Mouse (Mus musculus) kidney, postnatal 0 days (tissue): Measurements from ENCODE around the gene Scnn1a. TPM values are rescaled to one million over a fixed set of nuclear protein-coding genes. Genes with fewer than 3 reads are reported as not detected.

Source experiments
- ATAC-seq: fragments of 200-750 bp; cut with Nextera tagmentation; replicated peaks from 2 replicates; pipeline ENCODE4 v1.8.0; 2017; ENCODE audit warnings: low read depth, moderate number of reproducible peaks, moderate TSS enrichment, moderate library complexity; ENCODE audit not compliant: low FRiP score
- DNase-seq: peaks from one replicate; pipeline ENCODE4 v3.0.0-alpha.2; 2016; ENCODE audit warnings: low spot score
- H3K27ac ChIP-seq: fragments of 300-500 bp; sonication (generic); 2 replicates; pipeline ENCODE4 v1.5.1; 2014; ENCODE audit warnings: mild to moderate bottlenecking
- H3K27me3 ChIP-seq: fragments of 300-500 bp; sonication (generic); 2 replicates; pipeline ENCODE4 v1.6.1; 2014; ENCODE audit warnings: low read length, mixed read lengths; ENCODE audit not compliant: insufficient read depth
- H3K36me3 ChIP-seq: fragments of 300-500 bp; sonication (generic); 2 replicates; pipeline ENCODE4 v1.6.1; 2014; ENCODE audit warnings: low read length, mixed read lengths; ENCODE audit not compliant: insufficient read depth
- H3K4me1 ChIP-seq: fragments of 300-500 bp; sonication (generic); replicated peaks from 2 replicates; pipeline ENCODE4 v1.6.1; 2014; ENCODE audit warnings: antibody characterized with exemption, low read length, mixed read lengths; ENCODE audit not compliant: insufficient read depth
- H3K4me2 ChIP-seq: fragments of 300-500 bp; sonication (generic); 2 replicates; pipeline ENCODE4 v1.6.1; 2014; ENCODE audit warnings: mild to moderate bottlenecking, low read length, moderate library complexity, mixed read lengths
- H3K4me3 ChIP-seq: fragments of 300-500 bp; sonication (generic); replicated peaks from 2 replicates; pipeline ENCODE4 v1.5.1; 2014; ENCODE audit warnings: low read depth, low read length
- H3K9ac ChIP-seq: fragments of 300-500 bp; sonication (generic); 2 replicates; pipeline ENCODE4 v1.6.1; 2014; ENCODE audit warnings: low read depth, low read length
- H3K9me3 ChIP-seq: fragments of 300-500 bp; sonication (generic); replicated peaks from 2 replicates; pipeline ENCODE4 v1.6.1; 2016; ENCODE audit warnings: low read length, inconsistent platforms, mixed read lengths
- CTCF ChIP-seq: IDR thresholded peaks from 2 replicates; pipeline ENCODE4 v1.5.1; 2016; ENCODE audit warnings: antibody characterized with exemption, low read depth, mild to moderate bottlenecking, moderate library complexity
- WGBS: fragments of 180-500 bp; shearing (Covaris S2); extraction: QIAGEN DNeasy Blood & Tissue Kit; methylation state at CpG from one replicate; pipeline ENCODE4 v1.1.7; 2014; 5-methylcytosine and 5-hydroxymethylcytosine counted together
- polyA plus RNA-seq: library from polyadenylated mRNA; unstranded; fragments of >200 nt; fragmentation: Nextera tagmentation; extraction: Ambion mirVana; gene quantifications from 2 replicates; pipeline ENCODE4 v1.2.1, GENCODE M21; 2015

The Scnn1a gene
- polyA plus RNA-seq, 1 experiment from 2014 or later: 19.9 TPM

GRCm38 (mm10) chr6:125380372-125381360 lies 60.2 kb downstream of the Scnn1a start, which contains the start of gene Plekhg6:
Gene Plekhg6 (minus strand): TSS chr6:125380793.
- Histone ChIP-seq H3K27me3 (no peaks in the 10 kb centered on the region), H3K4me2 (peak within 1 kb of the TSS; percentile 88), H3K4me1 (peaks cover 24% of the 10 kb centered on the region), H3K27ac (peak within 1 kb of the TSS; percentile 36; the same call in 1 of the 2 replicates), H3K4me3 (peak within 1 kb of the TSS; percentile 39), H3K9me3 (no peaks in the 10 kb centered on the region), H3K36me3 (no peaks in the 10 kb centered on the region), H3K9ac (peak within 1 kb of the TSS; percentile 60)
- ATAC-seq: peak; percentile 61; the same call in 1 of the 2 replicates
- DNase-seq: peak; percentile 54
- TF ChIP-seq CTCF: peak; percentile 36
- WGBS: 6% methylated on average over 39 of the region's 40 CpGs

- Histone ChIP-seq H3K4me2 (no peak overlapping the region), H3K9ac (no peak overlapping the region), H3K4me3 (no peak overlapping the region), H3K9me3 (no peaks in the 10 kb centered on the region), H3K4me1 (peaks cover 24% of the 10 kb centered on the region), H3K27me3 (no peaks in the 10 kb centered on the region), H3K27ac (no peak overlapping the region), H3K36me3 (no peaks in the 10 kb centered on the region)
- 33% methylated on average over 2 of the region's 2 CpGs for WGBS
- TF ChIP-seq CTCF: no peak
- peak; percentile 63 for DNase-seq
- ATAC-seq: no peak
These were observed 61.6 kb downstream of the Scnn1a start for GRCm38 (mm10) chr6:125382024-125382423.

GRCm38 (mm10) chr6:125385066-125385974 lies 64.9 kb downstream of the Scnn1a start:
- Histone ChIP-seq H3K4me1 (peaks cover 2% of the 10 kb centered on the region), H3K4me3 (no peak overlapping the region), H3K9me3 (no peaks in the 10 kb centered on the region), H3K9ac (no peak overlapping the region), H3K36me3 (no peaks in the 10 kb centered on the region), H3K27me3 (no peaks in the 10 kb centered on the region), H3K4me2 (no peak overlapping the region), H3K27ac (no peak overlapping the region)
- DNase-seq (peak; percentile 53), ATAC-seq (no peak)
- TF ChIP-seq CTCF: peak; percentile 66
- 65% methylated on average over 11 of the region's 11 CpGs for WGBS

GRCm38 (mm10) chr6:125386080-125386479 lies 65.6 kb downstream of the Scnn1a start:
- no peaks in the 10 kb centered on the region; the same call in 1 of the 2 replicates for H3K4me1 ChIP-seq
- H3K4me2 ChIP-seq: no peak overlapping the region
- no peak for TF ChIP-seq CTCF
- H3K36me3 ChIP-seq: no peaks in the 10 kb centered on the region
- WGBS: 59% methylated on average over 6 of the region's 6 CpGs
- no peak overlapping the region for H3K4me3 ChIP-seq
- DNase-seq (no peak), ATAC-seq (no peak)
- no peak overlapping the region for H3K27ac ChIP-seq
- no peaks in the 10 kb centered on the region for H3K9me3 ChIP-seq
- no peaks in the 10 kb centered on the region for H3K27me3 ChIP-seq
- H3K9ac ChIP-seq: no peak overlapping the region

- Histone ChIP-seq H3K4me2 (no peak overlapping the region), H3K4me1 (no peaks in the 10 kb centered on the region), H3K9me3 (no peaks in the 10 kb centered on the region), H3K36me3 (no peaks in the 10 kb centered on the region), H3K27ac (no peak overlapping the region), H3K9ac (no peak overlapping the region), H3K27me3 (no peaks in the 10 kb centered on the region), H3K4me3 (no peak overlapping the region)
- DNase-seq: no peak
- ATAC-seq: no peak
- TF ChIP-seq CTCF: no peak
- WGBS: 86% methylated on average over 5 of the region's 5 CpGs
These were observed 69.4 kb downstream of the Scnn1a start for GRCm38 (mm10) chr6:125389853-125390252.

Other genes with a start within 250 kb of the Scnn1a start
- gene Chd4, start 224.7 kb upstream of the Scnn1a start, polyA plus RNA-seq: 60.7 and 64.2 TPM in 2 replicates
- 41.1 and 43.2 TPM in 2 replicates for gene Nop2, start 188.8 kb upstream of the Scnn1a start, polyA plus RNA-seq
- 8.1 and 8.7 TPM in 2 replicates for gene Iffo1, start 175.4 kb upstream of the Scnn1a start, polyA plus RNA-seq
- 1,529 and 1,548 TPM in 2 replicates for gene Gapdh, start 154.2 kb upstream of the Scnn1a start, polyA plus RNA-seq
- 43.8 and 48.0 TPM in 2 replicates for gene Ncapd2, start 129.0 kb upstream of the Scnn1a start, polyA plus RNA-seq
- gene Mrpl51, start 128.9 kb upstream of the Scnn1a start, polyA plus RNA-seq: 275 and 288 TPM in 2 replicates
- gene Vamp1, start 105.1 kb upstream of the Scnn1a start, polyA plus RNA-seq: 4.0 and 4.4 TPM in 2 replicates
- 6.3 and 7.2 TPM in 2 replicates for gene Tapbpl, start 88.8 kb upstream of the Scnn1a start, polyA plus RNA-seq
- gene Cd27, start 83.6 kb upstream of the Scnn1a start, polyA plus RNA-seq: 0.93 and 1.2 TPM in 2 replicates
- gene Tuba3a, start 34.6 kb upstream of the Scnn1a start, polyA plus RNA-seq: 0.17 TPM in 1 of 2 replicates, not detected in the other
- 69.8 and 71.6 TPM in 2 replicates for gene Ltbr, start 6.8 kb upstream of the Scnn1a start, polyA plus RNA-seq
- gene Tnfrsf1a, start 28.7 kb downstream of the Scnn1a start, polyA plus RNA-seq: 77.9 and 80.4 TPM in 2 replicates
- gene Plekhg6, start 60.1 kb downstream of the Scnn1a start, polyA plus RNA-seq: 3.1 and 3.4 TPM in 2 replicates
- gene Cd9, start 174.1 kb downstream of the Scnn1a start, polyA plus RNA-seq: 271 and 278 TPM in 2 replicates
- 4.5 and 5.1 TPM in 2 replicates for gene Vwf, start 226.1 kb downstream of the Scnn1a start, polyA plus RNA-seq